Mouse (Mus musculus): Measurements from ENCODE around the gene Gadl1. TPM values are rescaled to one million over a fixed set of nuclear protein-coding genes. Genes with fewer than 3 reads are reported as not detected.

Gene Gadl1
- 0.35 TPM for polyA plus RNA-seq (2014; fragmentation: Illumina TruSeq; extraction: RNeasy Lipid Tissue Mini Kit (QIAGEN cat#74804); ENCODE audit: low read depth, low replicate concordance)

DNA sequence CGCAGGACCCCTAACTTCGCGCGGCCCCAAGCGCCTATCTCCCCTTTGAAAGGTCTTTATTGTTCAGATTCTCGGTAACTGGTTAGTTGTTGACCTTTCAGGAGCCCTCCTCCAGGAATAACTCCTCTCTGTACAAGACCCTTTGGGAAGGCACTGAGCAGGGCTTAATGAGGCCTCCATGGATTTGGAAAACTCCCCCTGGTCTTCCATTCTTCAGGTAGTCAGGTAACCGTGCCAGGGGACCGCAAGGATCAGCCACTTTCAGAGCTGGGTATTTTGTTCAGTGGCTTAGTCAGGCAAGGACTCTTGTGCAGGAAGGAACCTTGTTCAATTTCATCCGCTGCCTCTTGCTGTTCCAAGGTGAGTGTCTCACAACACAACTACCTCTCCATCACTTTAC is at the start of gene Gadl1:
Gene Gadl1, plus strand, starts transcription at position 301 of the 400 bp plus-strand sequence.

Measured in adrenal gland, adult 10 weeks (tissue).